Mouse (Mus musculus): ENCODE measurements around the gene Fancd2. TPM values are rescaled to one million over a fixed set of nuclear protein-coding genes. Genes with fewer than 3 reads are reported as not detected.

Fancd2 gene
- polyA plus RNA-seq, 1 experiment from 2014 or later: 1.2 TPM

GRCm38 (mm10) chr6:113564557-113564956, 33.1 kb downstream of the Fancd2 start:
- Histone ChIP-seq H3K27me3 (ENCODE audit: control insufficient read depth, insufficient read depth, low read length) (no peaks in the 10 kb centered on the region), H3K4me2 (ENCODE audit: low read depth, low read length) (no peak overlapping the region), H3K27ac (ENCODE audit: low read depth, low read length) (no peak overlapping the region), H3K4me1 (ENCODE audit: control insufficient read depth, insufficient read depth, low read length) (no peaks in the 10 kb centered on the region), H3K9ac (replicated peaks; ENCODE audit: low read depth, low read length) (no peak overlapping the region), H3K4me3 (ENCODE audit: low read depth, low read length) (no peak overlapping the region), H3K9me3 (ENCODE audit: control insufficient read depth, low read length) (no peaks in the 10 kb centered on the region), H3K36me3 (ENCODE audit: control insufficient read depth, insufficient read depth, low read length) (no peaks in the 10 kb centered on the region)
- ATAC-seq (ENCODE audit: low read depth): no peak
- 86% methylated on average over 1 of the region's 1 CpGs for WGBS

- H3K4me1 ChIP-seq (ENCODE audit: control insufficient read depth, insufficient read depth, low read length): no peaks in the 10 kb centered on the region
- WGBS: 98% methylated on average over 6 of the region's 6 CpGs
- H3K9me3 ChIP-seq (ENCODE audit: control insufficient read depth, low read length): no peaks in the 10 kb centered on the region
- H3K27ac ChIP-seq (ENCODE audit: low read depth, low read length): no peak overlapping the region
- H3K9ac ChIP-seq (replicated peaks; ENCODE audit: low read depth, low read length): no peak overlapping the region
- H3K4me2 ChIP-seq (ENCODE audit: low read depth, low read length): no peak overlapping the region
- ATAC-seq (ENCODE audit: low read depth): no peak
- no peaks in the 10 kb centered on the region for H3K27me3 ChIP-seq (ENCODE audit: control insufficient read depth, insufficient read depth, low read length)
- no peaks in the 10 kb centered on the region for H3K36me3 ChIP-seq (ENCODE audit: control insufficient read depth, insufficient read depth, low read length)
- no peak overlapping the region for H3K4me3 ChIP-seq (ENCODE audit: low read depth, low read length)
Measured at GRCm38 (mm10) chr6:113576044-113576443, 44.6 kb downstream of the Fancd2 start.

- Histone ChIP-seq H3K9me3 (ENCODE audit: control insufficient read depth, low read length) (no peaks in the 10 kb centered on the region), H3K4me1 (ENCODE audit: control insufficient read depth, insufficient read depth, low read length) (no peaks in the 10 kb centered on the region), H3K27ac (ENCODE audit: low read depth, low read length) (no peak overlapping the region), H3K9ac (replicated peaks; ENCODE audit: low read depth, low read length) (no peak overlapping the region), H3K4me3 (ENCODE audit: low read depth, low read length) (no peak overlapping the region), H3K36me3 (ENCODE audit: control insufficient read depth, insufficient read depth, low read length) (no peaks in the 10 kb centered on the region), H3K27me3 (ENCODE audit: control insufficient read depth, insufficient read depth, low read length) (no peaks in the 10 kb centered on the region), H3K4me2 (ENCODE audit: low read depth, low read length) (no peak overlapping the region)
- no peak for ATAC-seq (ENCODE audit: low read depth)
- WGBS: 98% methylated on average over 3 of the region's 3 CpGs
Measured at GRCm38 (mm10) chr6:113579306-113579705, 47.8 kb downstream of the Fancd2 start.

- no peaks in the 10 kb centered on the region for H3K4me1 ChIP-seq (ENCODE audit: control insufficient read depth, insufficient read depth, low read length)
- no peak overlapping the region for H3K27ac ChIP-seq (ENCODE audit: low read depth, low read length)
- ATAC-seq (ENCODE audit: low read depth): no peak
- no peaks in the 10 kb centered on the region for H3K9me3 ChIP-seq (ENCODE audit: control insufficient read depth, low read length)
- no peak overlapping the region for H3K9ac ChIP-seq (replicated peaks; ENCODE audit: low read depth, low read length)
- no peak overlapping the region for H3K4me2 ChIP-seq (ENCODE audit: low read depth, low read length)
- WGBS: 93% methylated on average over 4 of the region's 4 CpGs
- H3K27me3 ChIP-seq (ENCODE audit: control insufficient read depth, insufficient read depth, low read length): no peaks in the 10 kb centered on the region
- no peaks in the 10 kb centered on the region for H3K36me3 ChIP-seq (ENCODE audit: control insufficient read depth, insufficient read depth, low read length)
- no peak overlapping the region for H3K4me3 ChIP-seq (ENCODE audit: low read depth, low read length)
Measured at GRCm38 (mm10) chr6:113583023-113583422, 51.5 kb downstream of the Fancd2 start.

- H3K27ac ChIP-seq (ENCODE audit: low read depth, low read length): no peak overlapping the region
- no peak for ATAC-seq (ENCODE audit: low read depth)
- H3K4me3 ChIP-seq (ENCODE audit: low read depth, low read length): no peak overlapping the region
- 92% methylated on average over 5 of the region's 5 CpGs for WGBS
- no peaks in the 10 kb centered on the region for H3K9me3 ChIP-seq (ENCODE audit: control insufficient read depth, low read length)
- no peak overlapping the region for H3K9ac ChIP-seq (replicated peaks; ENCODE audit: low read depth, low read length)
- no peak overlapping the region for H3K4me2 ChIP-seq (ENCODE audit: low read depth, low read length)
- H3K27me3 ChIP-seq (ENCODE audit: control insufficient read depth, insufficient read depth, low read length): no peaks in the 10 kb centered on the region
- no peaks in the 10 kb centered on the region for H3K4me1 ChIP-seq (ENCODE audit: control insufficient read depth, insufficient read depth, low read length)
- H3K36me3 ChIP-seq (ENCODE audit: control insufficient read depth, insufficient read depth, low read length): no peaks in the 10 kb centered on the region
Measured at GRCm38 (mm10) chr6:113585065-113585464, 53.6 kb downstream of the Fancd2 start.

GRCm38 (mm10) chr6:113586466-113587183, 55.1 kb downstream of the Fancd2 start:
- WGBS: 74% methylated on average over 5 of the region's 5 CpGs
- Histone ChIP-seq H3K4me1 (ENCODE audit: control insufficient read depth, insufficient read depth, low read length) (no peaks in the 10 kb centered on the region), H3K9me3 (ENCODE audit: control insufficient read depth, low read length) (no peaks in the 10 kb centered on the region), H3K4me3 (ENCODE audit: low read depth, low read length) (no peak overlapping the region), H3K36me3 (ENCODE audit: control insufficient read depth, insufficient read depth, low read length) (no peaks in the 10 kb centered on the region), H3K27me3 (ENCODE audit: control insufficient read depth, insufficient read depth, low read length) (no peaks in the 10 kb centered on the region), H3K4me2 (ENCODE audit: low read depth, low read length) (no peak overlapping the region), H3K27ac (ENCODE audit: low read depth, low read length) (no peak overlapping the region), H3K9ac (replicated peaks; ENCODE audit: low read depth, low read length) (no peak overlapping the region)
- ATAC-seq (ENCODE audit: low read depth): no peak; the same call in 1 of the 2 replicates

GRCm38 (mm10) chr6:113592637-113593036, 61.2 kb downstream of the Fancd2 start:
- no peak overlapping the region for H3K4me3 ChIP-seq (ENCODE audit: low read depth, low read length)
- no peak overlapping the region for H3K4me2 ChIP-seq (ENCODE audit: low read depth, low read length)
- 96% methylated on average over 2 of the region's 2 CpGs for WGBS
- H3K27me3 ChIP-seq (ENCODE audit: control insufficient read depth, insufficient read depth, low read length): no peaks in the 10 kb centered on the region
- no peaks in the 10 kb centered on the region for H3K4me1 ChIP-seq (ENCODE audit: control insufficient read depth, insufficient read depth, low read length)
- H3K9ac ChIP-seq (replicated peaks; ENCODE audit: low read depth, low read length): no peak overlapping the region
- no peaks in the 10 kb centered on the region for H3K36me3 ChIP-seq (ENCODE audit: control insufficient read depth, insufficient read depth, low read length)
- no peak for ATAC-seq (ENCODE audit: low read depth)
- H3K9me3 ChIP-seq (ENCODE audit: control insufficient read depth, low read length): no peaks in the 10 kb centered on the region
- no peak overlapping the region for H3K27ac ChIP-seq (ENCODE audit: low read depth, low read length)

GRCm38 (mm10) chr6:113597945-113598344, 66.5 kb downstream of the Fancd2 start:
- Histone ChIP-seq H3K27me3 (ENCODE audit: control insufficient read depth, insufficient read depth, low read length) (no peaks in the 10 kb centered on the region), H3K4me3 (ENCODE audit: low read depth, low read length) (no peak overlapping the region), H3K36me3 (ENCODE audit: control insufficient read depth, insufficient read depth, low read length) (no peaks in the 10 kb centered on the region), H3K4me1 (ENCODE audit: control insufficient read depth, insufficient read depth, low read length) (no peaks in the 10 kb centered on the region), H3K4me2 (ENCODE audit: low read depth, low read length) (no peak overlapping the region), H3K9me3 (ENCODE audit: control insufficient read depth, low read length) (no peaks in the 10 kb centered on the region), H3K27ac (ENCODE audit: low read depth, low read length) (no peak overlapping the region), H3K9ac (replicated peaks; ENCODE audit: low read depth, low read length) (no peak overlapping the region)
- no peak for ATAC-seq (ENCODE audit: low read depth)
- WGBS: 88% methylated on average over 4 of the region's 4 CpGs

- Histone ChIP-seq H3K4me3 (ENCODE audit: low read depth, low read length) (no peak overlapping the region), H3K9ac (replicated peaks; ENCODE audit: low read depth, low read length) (no peak overlapping the region), H3K27me3 (ENCODE audit: control insufficient read depth, insufficient read depth, low read length) (no peaks in the 10 kb centered on the region), H3K4me2 (ENCODE audit: low read depth, low read length) (no peak overlapping the region), H3K4me1 (ENCODE audit: control insufficient read depth, insufficient read depth, low read length) (peaks cover 3% of the 10 kb centered on the region; the same call in 1 of the 2 replicates), H3K27ac (ENCODE audit: low read depth, low read length) (no peak overlapping the region), H3K9me3 (ENCODE audit: control insufficient read depth, low read length) (no peaks in the 10 kb centered on the region), H3K36me3 (ENCODE audit: control insufficient read depth, insufficient read depth, low read length) (no peaks in the 10 kb centered on the region)
- 82% methylated on average over 5 of the region's 5 CpGs for WGBS
- no peak for ATAC-seq (ENCODE audit: low read depth)
Measured at GRCm38 (mm10) chr6:113599833-113600232, 68.4 kb downstream of the Fancd2 start.

All from neural tube, embryonic 14.5 days (tissue).